Mouse (Mus musculus): ENCODE measurements around the gene Gm6034.

DNA sequence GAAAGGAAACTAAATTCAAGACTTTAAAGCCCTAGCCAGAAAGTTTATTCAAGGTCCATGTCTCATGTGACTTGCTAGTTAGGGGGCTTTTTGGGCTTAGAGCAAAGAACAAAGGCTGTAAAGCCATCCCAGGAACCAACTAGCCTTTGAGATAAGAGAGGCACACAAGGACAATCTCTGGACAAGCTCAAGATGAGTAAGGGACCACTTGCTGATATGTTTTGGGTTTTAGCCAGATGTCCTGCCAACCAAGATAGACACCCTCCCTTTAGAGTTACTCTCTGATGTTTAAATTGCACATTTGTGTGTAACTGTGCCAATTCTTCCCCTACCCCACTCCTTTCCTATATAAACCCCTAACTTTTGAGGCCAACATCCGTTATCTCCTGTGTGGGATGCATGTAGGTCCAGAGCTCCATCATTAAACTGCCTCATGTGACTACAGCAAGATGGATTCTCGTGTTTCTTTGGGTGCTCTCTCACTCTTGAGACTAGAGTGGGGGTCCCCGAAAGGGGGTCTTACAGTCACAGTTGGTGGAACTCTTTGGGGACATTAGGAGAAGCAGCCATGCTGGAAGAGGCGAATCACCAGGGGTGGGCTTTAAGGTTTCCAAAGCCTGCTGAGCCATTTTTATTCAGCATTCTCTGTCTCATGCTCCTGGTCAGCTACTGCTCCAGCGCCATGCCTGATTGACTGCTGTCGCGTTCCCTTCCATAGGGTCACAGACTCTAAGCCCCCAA, 13.7 kb upstream of the Gm6034 start:
- TF ChIP-seq CTCF (IDR thresholded peaks at IDR 0.05; ENCODE audit: extremely low read depth, insufficient read depth, insufficient read length, insufficient replicate concordance): no peak
- no peak for TF ChIP-seq POLR2A (IDR thresholded peaks at IDR 0.05; ENCODE audit: low read depth, low read length)
